In the genomic region with DNA sequence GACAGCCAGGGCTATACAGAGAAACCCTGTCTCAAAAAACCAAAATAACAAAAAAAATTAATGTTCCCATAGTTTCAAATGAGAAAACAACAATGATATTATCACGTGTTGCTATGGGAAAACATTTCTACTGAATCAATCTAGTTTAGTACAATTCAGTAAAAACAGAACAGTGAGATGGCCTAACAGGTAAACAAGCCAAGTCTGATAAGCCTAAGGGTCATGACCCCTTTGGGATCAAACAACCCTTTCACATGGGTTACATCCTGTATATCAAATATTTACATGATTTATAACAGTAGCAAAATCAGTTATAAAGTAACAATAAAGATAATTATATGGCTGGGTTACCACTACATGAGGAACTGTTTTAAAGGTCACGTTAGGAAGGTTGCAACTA, we compare ENCODE assay signal across 29 mouse cellular contexts.
"Had no signal": no experiment of that assay in that cellular context is flagged by ENCODE, and none has a peak within 500 bp of the region (broad histone marks: within the 10 kb centered on the region; RNA-seq: fewer than 3 reads in every experiment).

No protein-coding gene starts in this region.

- H3K9me3 ChIP-seq: embryonic facial prominence, embryonic 10.5 days; embryonic facial prominence, embryonic 12.5 days; embryonic facial prominence, embryonic 13.5 days; embryonic facial prominence, embryonic 15.5 days; forebrain, embryonic 12.5 days; forebrain, embryonic 13.5 days; forebrain, embryonic 15.5 days had no signal

- H3K9ac ChIP-seq: embryonic facial prominence, embryonic 12.5 days; embryonic facial prominence, embryonic 13.5 days; embryonic facial prominence, embryonic 15.5 days; forebrain, embryonic 12.5 days; forebrain, embryonic 13.5 days; forebrain, embryonic 15.5 days; forebrain, postnatal 0 days had no signal

- H3K4me1 ChIP-seq: embryonic facial prominence, embryonic 10.5 days; embryonic facial prominence, embryonic 12.5 days; embryonic facial prominence, embryonic 15.5 days; forebrain, embryonic 10.5 days; forebrain, embryonic 12.5 days; forebrain, embryonic 13.5 days; forebrain, embryonic 15.5 days had no signal

- H3K4me3 ChIP-seq: embryonic facial prominence, embryonic 10.5 days; embryonic facial prominence, embryonic 12.5 days; embryonic facial prominence, embryonic 13.5 days; embryonic facial prominence, embryonic 15.5 days; erythroblast, embryonic 14.5 days; forebrain, embryonic 10.5 days; forebrain, embryonic 12.5 days; forebrain, embryonic 13.5 days; forebrain, embryonic 15.5 days; gastrocnemius, adult 2 months; heart, adult 2 months had no signal

- H3K36me3 ChIP-seq: embryonic facial prominence, embryonic 12.5 days; embryonic facial prominence, embryonic 13.5 days; embryonic facial prominence, embryonic 15.5 days; forebrain, embryonic 12.5 days; forebrain, embryonic 15.5 days had no signal

- H3K27me3 ChIP-seq: embryonic facial prominence, embryonic 12.5 days; embryonic facial prominence, embryonic 13.5 days; embryonic facial prominence, embryonic 15.5 days; forebrain, embryonic 12.5 days; forebrain, embryonic 13.5 days; forebrain, embryonic 15.5 days had no signal

- H3K27ac ChIP-seq: embryonic facial prominence, embryonic 10.5 days; embryonic facial prominence, embryonic 12.5 days; embryonic facial prominence, embryonic 13.5 days; embryonic facial prominence, embryonic 15.5 days; forebrain, embryonic 10.5 days; forebrain, embryonic 12.5 days; forebrain, embryonic 13.5 days; forebrain, embryonic 15.5 days; gastrocnemius, adult 2 months; heart, adult 2 months had no signal

- DNase-seq: cerebellum, adult 2 months; cerebellum, adult 8-10 months; cerebellum, adult 9-10 months; cerebellum, adult 9-11 months; cerebellum, postnatal 10 days; cerebellum, postnatal 14 days; cerebellum, postnatal 25 days; cerebellum, postnatal 36 days; embryo, embryonic 11 days; forebrain, postnatal 0 days; gastrocnemius, adult 2 months; gastrocnemius, postnatal 10 days; gastrocnemius, postnatal 14 days; gastrocnemius, postnatal 25 days; gastrocnemius, postnatal 36 days; heart, adult 11 months; heart, adult 18-20 months; heart, adult 2 months had no signal

- H3K4me2 ChIP-seq: embryonic facial prominence, embryonic 12.5 days; embryonic facial prominence, embryonic 13.5 days; embryonic facial prominence, embryonic 15.5 days; forebrain, embryonic 12.5 days; forebrain, embryonic 13.5 days; forebrain, embryonic 15.5 days had no signal

- ATAC-seq: forebrain, embryonic 13.5 days; forebrain, embryonic 14.5 days; forebrain, embryonic 15.5 days; forebrain, embryonic 16.5 days; forebrain, postnatal 0 days had no signal
